Mouse (Mus musculus) myocyte (in vitro differentiated cells): ENCODE results near the gene Eefsec.

Source experiments
- CEBPB ChIP-seq: IDR thresholded peaks from 2 replicates; pipeline ENCODE4 v1.6.1; 2011; ENCODE audit warnings: mild to moderate bottlenecking, moderate library complexity; ENCODE audit not compliant: poor library complexity, insufficient read depth, severe bottlenecking
- E2F4 ChIP-seq: IDR thresholded peaks from one replicate; pipeline ENCODE4 v1.6.1; 2011; ENCODE audit warnings: mild to moderate bottlenecking, control low read depth, moderate library complexity; ENCODE audit not compliant: insufficient read depth
- MAX ChIP-seq: IDR thresholded peaks from one replicate; pipeline ENCODE4 v1.6.1; 2011; ENCODE audit warnings: low read depth, mild to moderate bottlenecking, control low read depth
- MYOD1 ChIP-seq, 3 experiments: IDR thresholded peaks; one replicate each; pipeline ENCODE4 v1.6.1; 2011; ENCODE audit warnings: control low read depth in 2 of 3, low read depth in 2 of 3, mild to moderate bottlenecking in 2 of 3, moderate library complexity in 1 of 3; ENCODE audit not compliant: insufficient read length in 2 of 3, control insufficient read depth in 1 of 3
- MYOG ChIP-seq, 3 experiments: IDR thresholded peaks; one replicate each; pipeline ENCODE4 v1.6.1; 2011; ENCODE audit warnings: control low read depth in 2 of 3, low read depth in 2 of 3, mild to moderate bottlenecking in 2 of 3; ENCODE audit not compliant: insufficient read length in 2 of 3, control insufficient read depth in 1 of 3, insufficient read depth in 1 of 3
- POLR2A ChIP-seq: IDR thresholded peaks from one replicate; pipeline ENCODE4 v1.6.1; 2011; ENCODE audit warnings: low read depth, mild to moderate bottlenecking, control low read depth, moderate library complexity; ENCODE audit not compliant: insufficient read length
- POLR2AphosphoS2 ChIP-seq: IDR thresholded peaks from one replicate; pipeline ENCODE4 v1.6.1; 2011; ENCODE audit warnings: low read depth, control low read depth; ENCODE audit not compliant: insufficient read length
- REST ChIP-seq: IDR thresholded peaks from one replicate; pipeline ENCODE4 v1.6.1; 2011; ENCODE audit warnings: mild to moderate bottlenecking, control low read depth, moderate library complexity; ENCODE audit not compliant: insufficient read depth, insufficient read length
- SRF ChIP-seq: IDR thresholded peaks from one replicate; pipeline ENCODE4 v1.6.1; 2011; ENCODE audit warnings: low read depth; ENCODE audit not compliant: control insufficient read depth, insufficient read length
- TCF12 ChIP-seq: IDR thresholded peaks from one replicate; pipeline ENCODE4 v1.6.1; 2011; ENCODE audit warnings: mild to moderate bottlenecking, control low read depth; ENCODE audit not compliant: poor library complexity, insufficient read depth, severe bottlenecking
- USF1 ChIP-seq: IDR thresholded peaks from one replicate; pipeline ENCODE4 v1.6.1; 2011; ENCODE audit warnings: low read depth, mild to moderate bottlenecking, control low read depth, moderate library complexity

GRCm38 (mm10) chr6:88278141-88278540 lies 168.2 kb downstream of the Eefsec start:
- TF ChIP-seq TCF12 = no peak
- TF ChIP-seq POLR2A = no peak
- no peak for TF ChIP-seq USF1
- no peak for TF ChIP-seq POLR2AphosphoS2
- no peak for TF ChIP-seq E2F4
- no peak for TF ChIP-seq MYOD1 (IDR thresholded peaks at IDR 0.05; ENCODE audit: control insufficient read depth in 1 of 3, insufficient read length in 2 of 3, low read depth in 2 of 3)
- no peak for TF ChIP-seq MYOG (IDR thresholded peaks at IDR 0.05; ENCODE audit: control insufficient read depth in 1 of 3, insufficient read depth in 1 of 3, insufficient read length in 2 of 3, low read depth in 2 of 3)
- no peak for TF ChIP-seq MAX
- TF ChIP-seq REST = no peak
- TF ChIP-seq CEBPB = no peak
- no peak for TF ChIP-seq SRF
